Mouse (Mus musculus) heart, adult 10 weeks (tissue): ENCODE data around the gene Gpm6a. TPM values are rescaled to one million over a fixed set of nuclear protein-coding genes. Genes with fewer than 3 reads are reported as not detected.

Experiments used
- polyA plus RNA-seq: library from polyadenylated mRNA; stranded (reverse); fragments of 350-450 nt; fragmentation: Illumina TruSeq; extraction: RNeasy Lipid Tissue Mini Kit (QIAGEN cat#74804); gene quantifications from one replicate; pipeline ENCODE4 v1.2.3, GENCODE M21; 2014; ENCODE audit warnings: low read depth, low replicate concordance

The Gpm6a gene
- 11.6 TPM for polyA plus RNA-seq

GRCm38 (mm10) chr8:54954741-54955455 lies at the start of gene Gpm6a:
Gene Gpm6a (plus strand): TSS chr8:54954843.

Other genes starting within 250 kb of the Gpm6a start
- gene Wdr17, start 67.7 kb upstream of the Gpm6a start, polyA plus RNA-seq, result not detected